Mouse (Mus musculus): ENCODE measurements around the gene Zfp385c. TPM values are rescaled to one million over a fixed set of nuclear protein-coding genes. Genes with fewer than 3 reads are reported as not detected.

Zfp385c gene
- polyA plus RNA-seq, 1 experiment: not detected

GRCm38 (mm10) chr11:100709201-100709810, 17.1 kb upstream of the Zfp385c start:
- no peak overlapping the region for H3K27ac ChIP-seq (replicated peaks; ENCODE audit: low read depth, low read length)
- H3K4me3 ChIP-seq (ENCODE audit: insufficient read depth, low read depth, low read length): no peak overlapping the region
- H3K4me1 ChIP-seq (ENCODE audit: control insufficient read depth, insufficient read depth, insufficient read length, low read length): peaks cover 9% of the 10 kb centered on the region

GRCm38 (mm10) chr11:100705095-100705747, 13.0 kb upstream of the Zfp385c start:
- H3K4me1 ChIP-seq (ENCODE audit: control insufficient read depth, insufficient read depth, insufficient read length, low read length): peaks cover 5% of the 10 kb centered on the region
- no peak overlapping the region for H3K27ac ChIP-seq (replicated peaks; ENCODE audit: low read depth, low read length)
- H3K4me3 ChIP-seq (ENCODE audit: insufficient read depth, low read depth, low read length): no peak overlapping the region

GRCm38 (mm10) chr11:100703851-100704531, 11.7 kb upstream of the Zfp385c start, which contains the start of gene Dhx58:
TSS of gene Dhx58 (minus strand) at chr11:100704271.
- peaks cover 5% of the 10 kb centered on the region for H3K4me1 ChIP-seq (ENCODE audit: control insufficient read depth, insufficient read depth, insufficient read length, low read length)
- H3K4me3 ChIP-seq (ENCODE audit: insufficient read depth, low read depth, low read length): peak within 1 kb of the TSS; percentile 57
- H3K27ac ChIP-seq (replicated peaks; ENCODE audit: low read depth, low read length): peak within 1 kb of the TSS; percentile 72

GRCm38 (mm10) chr11:100703366-100703765, 11.1 kb upstream of the Zfp385c start:
- peak overlapping the region; percentile 57 for H3K4me3 ChIP-seq (ENCODE audit: insufficient read depth, low read depth, low read length)
- H3K27ac ChIP-seq (replicated peaks; ENCODE audit: low read depth, low read length): no peak overlapping the region
- peaks cover 5% of the 10 kb centered on the region for H3K4me1 ChIP-seq (ENCODE audit: control insufficient read depth, insufficient read depth, insufficient read length, low read length)

GRCm38 (mm10) chr11:100702906-100703305, 10.7 kb upstream of the Zfp385c start:
- no peak overlapping the region for H3K27ac ChIP-seq (replicated peaks; ENCODE audit: low read depth, low read length)
- H3K4me1 ChIP-seq (ENCODE audit: control insufficient read depth, insufficient read depth, insufficient read length, low read length): peaks cover 5% of the 10 kb centered on the region
- peak overlapping the region; percentile 57 for H3K4me3 ChIP-seq (ENCODE audit: insufficient read depth, low read depth, low read length)

- H3K4me3 ChIP-seq (ENCODE audit: insufficient read depth, low read depth, low read length): peak overlapping the region; percentile 57
- H3K27ac ChIP-seq (replicated peaks; ENCODE audit: low read depth, low read length): no peak overlapping the region
- peaks cover 5% of the 10 kb centered on the region for H3K4me1 ChIP-seq (ENCODE audit: control insufficient read depth, insufficient read depth, insufficient read length, low read length)
Observed at GRCm38 (mm10) chr11:100702081-100702851, 10.0 kb upstream of the Zfp385c start.

GRCm38 (mm10) chr11:100701301-100701700, 9.0 kb upstream of the Zfp385c start:
- Histone ChIP-seq H3K4me3 (ENCODE audit: insufficient read depth, low read depth, low read length) (peak overlapping the region; percentile 35), H3K4me1 (ENCODE audit: control insufficient read depth, insufficient read depth, insufficient read length, low read length) (peaks cover 5% of the 10 kb centered on the region), H3K27ac (replicated peaks; ENCODE audit: low read depth, low read length) (no peak overlapping the region)

- Histone ChIP-seq H3K4me1 (ENCODE audit: control insufficient read depth, insufficient read depth, insufficient read length, low read length) (peaks cover 5% of the 10 kb centered on the region), H3K4me3 (ENCODE audit: insufficient read depth, low read depth, low read length) (no peak overlapping the region), H3K27ac (replicated peaks; ENCODE audit: low read depth, low read length) (no peak overlapping the region)
Observed at GRCm38 (mm10) chr11:100700710-100701109, 8.5 kb upstream of the Zfp385c start.

GRCm38 (mm10) chr11:100697921-100698320, 5.7 kb upstream of the Zfp385c start:
- no peak overlapping the region for H3K27ac ChIP-seq (replicated peaks; ENCODE audit: low read depth, low read length)
- no peak overlapping the region for H3K4me3 ChIP-seq (ENCODE audit: insufficient read depth, low read depth, low read length)
- no peaks in the 10 kb centered on the region for H3K4me1 ChIP-seq (ENCODE audit: control insufficient read depth, insufficient read depth, insufficient read length, low read length)

- Histone ChIP-seq H3K4me1 (ENCODE audit: control insufficient read depth, insufficient read depth, insufficient read length, low read length) (no peaks in the 10 kb centered on the region), H3K4me3 (ENCODE audit: insufficient read depth, low read depth, low read length) (no peak overlapping the region), H3K27ac (replicated peaks; ENCODE audit: low read depth, low read length) (no peak overlapping the region)
Observed at GRCm38 (mm10) chr11:100694926-100695325, 2.7 kb upstream of the Zfp385c start.

- Histone ChIP-seq H3K4me1 (ENCODE audit: control insufficient read depth, insufficient read depth, insufficient read length, low read length) (no peaks in the 10 kb centered on the region), H3K27ac (replicated peaks; ENCODE audit: low read depth, low read length) (no peak overlapping the region), H3K4me3 (ENCODE audit: insufficient read depth, low read depth, low read length) (no peak overlapping the region)
Observed at GRCm38 (mm10) chr11:100693154-100693553, 899 bp upstream of the Zfp385c start.

GRCm38 (mm10) chr11:100690389-100690788, 1.9 kb downstream of the Zfp385c start:
- Histone ChIP-seq H3K4me3 (ENCODE audit: insufficient read depth, low read depth, low read length) (no peak overlapping the region), H3K4me1 (ENCODE audit: control insufficient read depth, insufficient read depth, insufficient read length, low read length) (no peaks in the 10 kb centered on the region), H3K27ac (replicated peaks; ENCODE audit: low read depth, low read length) (no peak overlapping the region)

- H3K4me1 ChIP-seq (ENCODE audit: control insufficient read depth, insufficient read depth, insufficient read length, low read length): no peaks in the 10 kb centered on the region
- H3K4me3 ChIP-seq (ENCODE audit: insufficient read depth, low read depth, low read length): no peak overlapping the region
- H3K27ac ChIP-seq (replicated peaks; ENCODE audit: low read depth, low read length): no peak overlapping the region
Observed at GRCm38 (mm10) chr11:100688443-100688842, 3.8 kb downstream of the Zfp385c start.

GRCm38 (mm10) chr11:100687265-100687664, 5.0 kb downstream of the Zfp385c start:
- H3K4me3 ChIP-seq (ENCODE audit: insufficient read depth, low read depth, low read length): no peak overlapping the region
- H3K27ac ChIP-seq (replicated peaks; ENCODE audit: low read depth, low read length): no peak overlapping the region
- H3K4me1 ChIP-seq (ENCODE audit: control insufficient read depth, insufficient read depth, insufficient read length, low read length): no peaks in the 10 kb centered on the region

- no peak overlapping the region for H3K27ac ChIP-seq (replicated peaks; ENCODE audit: low read depth, low read length)
- H3K4me1 ChIP-seq (ENCODE audit: control insufficient read depth, insufficient read depth, insufficient read length, low read length): no peaks in the 10 kb centered on the region
- no peak overlapping the region for H3K4me3 ChIP-seq (ENCODE audit: insufficient read depth, low read depth, low read length)
Observed at GRCm38 (mm10) chr11:100685371-100685770, 6.9 kb downstream of the Zfp385c start.
